Mouse (Mus musculus) mouse trophoblast stem cell (cell line): Measurements from ENCODE around the gene Aamp.
"Not testable (repeated sequence)": the region's sequence is repeated elsewhere in the genome, so short reads cannot be mapped to it uniquely, and the experiment has no call there.

Source experiments
- in situ Hi-C, 2 experiments: fragments of 300-500 bp; cut with MseI, MboI; formaldehyde crosslinking; loops; 2 replicates in 1 of 2; 3 replicates in 1 of 2; pipeline ENCODE4 v1.15.1; 2025

The Aamp gene

DNA sequence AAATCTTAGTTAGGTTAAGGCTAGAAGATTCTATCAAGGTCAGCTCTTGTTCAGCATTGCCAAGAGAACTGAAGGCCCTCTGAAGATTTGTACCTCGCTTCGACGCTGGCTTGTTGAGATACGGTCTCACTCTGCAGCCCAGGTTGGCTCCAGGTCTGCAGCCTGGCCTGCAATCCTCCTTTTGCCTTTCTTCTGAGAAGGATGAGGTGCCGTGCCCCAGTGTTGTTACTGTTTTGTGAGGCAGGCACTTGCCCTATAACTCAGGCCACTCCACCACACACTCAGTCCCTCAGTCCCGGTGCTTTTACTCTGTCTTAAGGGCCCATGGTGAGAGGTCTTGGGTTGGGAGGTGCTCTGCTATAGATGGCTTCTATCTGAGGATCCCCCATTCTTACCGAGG is 17.7 kb upstream of the Aamp start:
- in situ Hi-C loops = no loop called here

DNA sequence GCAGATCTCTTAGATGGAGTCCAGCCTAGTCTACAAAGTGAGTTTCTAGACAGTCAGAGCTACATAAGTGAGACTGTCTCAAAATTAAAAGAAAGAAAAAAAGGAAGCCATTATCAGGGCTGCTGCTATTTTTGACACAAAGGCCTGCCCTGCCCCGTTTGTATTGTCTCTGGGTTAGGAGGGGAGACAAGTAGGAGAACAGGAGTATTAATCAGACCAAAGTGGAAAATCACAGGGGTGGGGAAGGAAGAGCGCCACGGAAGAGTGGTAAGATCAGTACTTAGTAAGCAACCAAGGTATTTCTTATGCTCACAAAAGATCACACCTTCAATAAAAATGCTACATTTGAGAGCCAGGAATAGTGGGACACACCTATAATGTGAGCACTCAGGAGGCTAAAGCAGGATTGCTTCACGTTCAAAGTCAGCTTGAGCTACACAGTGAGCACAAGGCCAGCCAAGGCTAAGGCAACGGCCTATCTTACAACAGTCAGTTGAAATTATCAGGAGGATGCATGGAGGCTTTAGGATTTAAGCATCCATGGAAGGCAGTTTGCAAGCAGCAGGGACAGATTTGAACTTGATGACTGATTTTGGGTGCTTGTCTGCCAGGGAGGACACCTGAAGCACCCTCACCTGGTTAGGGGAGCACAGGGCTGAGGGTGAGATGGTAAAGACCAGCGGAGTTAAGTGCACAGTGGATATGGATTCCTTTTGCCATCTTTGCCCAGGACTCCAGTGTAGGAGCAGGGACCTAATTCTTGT is 16.0 kb upstream of the Aamp start:
- in situ Hi-C loops = no loop called here

DNA sequence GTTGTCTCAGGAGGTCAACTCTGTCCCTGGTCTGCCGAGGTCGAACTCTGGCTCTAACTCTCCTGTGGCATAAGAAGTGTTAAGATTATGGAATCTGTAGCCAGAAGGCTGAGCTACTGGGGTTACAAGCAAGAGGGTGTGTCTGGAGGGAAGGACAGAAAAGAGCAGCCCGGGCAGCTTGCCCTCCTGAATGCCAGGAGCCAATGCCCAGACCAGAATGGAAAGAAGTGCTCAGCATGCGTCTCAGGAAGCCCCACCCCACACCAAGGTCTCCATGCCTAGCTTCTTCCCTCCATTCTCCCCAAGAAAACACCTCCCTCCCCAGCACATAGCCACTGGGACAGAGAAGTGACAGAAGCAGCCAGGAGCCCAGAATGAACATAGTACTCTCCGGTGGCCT is 14.5 kb upstream of the Aamp start:
- in situ Hi-C loops = no loop called here

DNA sequence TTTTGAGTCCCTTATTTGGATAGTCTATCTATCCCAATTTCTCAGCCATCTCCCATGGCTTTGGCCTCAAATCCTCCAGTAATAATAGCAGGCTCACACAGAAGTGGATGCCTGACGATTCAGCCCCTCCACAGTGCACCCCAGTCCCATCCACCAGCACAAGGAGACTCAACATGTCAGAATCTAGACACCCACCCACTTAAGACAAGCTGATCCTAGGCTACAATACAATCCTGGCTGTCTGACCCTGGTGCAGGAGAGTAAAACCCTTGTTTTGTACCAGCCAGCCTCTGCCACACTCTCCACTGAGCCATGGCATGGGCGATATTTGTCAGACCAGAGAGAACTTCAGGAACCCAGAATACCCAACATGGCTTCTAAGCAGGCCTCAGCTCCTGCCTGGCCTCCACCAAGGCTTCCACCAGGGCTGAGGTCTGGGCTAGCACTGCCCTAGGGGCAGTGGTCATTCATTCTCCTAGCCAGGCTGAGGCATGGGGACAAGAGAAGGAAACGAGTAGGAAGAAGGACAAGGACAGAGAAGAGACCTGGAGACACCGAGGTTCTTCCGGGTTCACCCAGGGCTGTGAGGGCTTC is 13.7 kb upstream of the Aamp start:
- in situ Hi-C loops = no loop called here

DNA sequence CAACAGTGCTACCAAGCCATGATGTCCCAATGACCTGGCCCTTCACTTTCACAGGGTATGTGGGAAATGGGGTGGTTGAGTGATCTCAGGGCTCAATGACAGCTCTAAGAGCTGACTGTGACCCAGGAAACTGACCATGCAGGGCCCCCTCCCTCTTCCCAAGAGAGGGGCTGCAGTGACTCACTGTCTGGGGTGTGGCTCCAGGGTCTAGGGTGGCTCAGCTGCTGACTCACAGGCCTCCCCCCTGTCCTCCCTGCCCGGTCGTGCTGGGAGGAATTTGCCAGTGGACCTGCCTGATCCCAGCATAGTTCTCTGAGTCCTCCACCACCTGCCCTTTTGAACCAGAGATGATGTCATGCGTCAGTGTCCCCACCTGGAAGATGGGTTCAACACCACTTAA is 12.7 kb upstream of the Aamp start:
- in situ Hi-C loops = no loop called here

DNA sequence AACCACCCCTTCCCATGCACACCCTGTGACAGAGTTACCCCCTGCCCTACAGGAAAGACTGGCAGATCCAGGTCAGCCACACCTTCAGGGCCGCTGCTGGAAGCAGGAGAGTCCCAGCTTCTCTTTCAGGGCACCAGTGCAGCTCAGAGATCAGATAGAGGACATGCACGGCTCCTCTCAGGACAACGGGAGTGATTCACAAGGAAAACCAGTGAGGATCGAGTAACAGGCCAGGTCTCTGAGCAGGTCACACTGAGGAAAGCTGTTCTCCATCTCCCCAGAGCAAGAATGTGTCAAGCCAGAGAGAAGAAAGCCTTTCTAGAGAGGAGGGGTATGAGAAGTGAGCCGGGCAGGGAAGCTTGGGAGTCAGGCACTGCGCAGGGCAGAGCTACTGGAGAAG is 11.9 kb upstream of the Aamp start:
- in situ Hi-C loops = no loop called here

DNA sequence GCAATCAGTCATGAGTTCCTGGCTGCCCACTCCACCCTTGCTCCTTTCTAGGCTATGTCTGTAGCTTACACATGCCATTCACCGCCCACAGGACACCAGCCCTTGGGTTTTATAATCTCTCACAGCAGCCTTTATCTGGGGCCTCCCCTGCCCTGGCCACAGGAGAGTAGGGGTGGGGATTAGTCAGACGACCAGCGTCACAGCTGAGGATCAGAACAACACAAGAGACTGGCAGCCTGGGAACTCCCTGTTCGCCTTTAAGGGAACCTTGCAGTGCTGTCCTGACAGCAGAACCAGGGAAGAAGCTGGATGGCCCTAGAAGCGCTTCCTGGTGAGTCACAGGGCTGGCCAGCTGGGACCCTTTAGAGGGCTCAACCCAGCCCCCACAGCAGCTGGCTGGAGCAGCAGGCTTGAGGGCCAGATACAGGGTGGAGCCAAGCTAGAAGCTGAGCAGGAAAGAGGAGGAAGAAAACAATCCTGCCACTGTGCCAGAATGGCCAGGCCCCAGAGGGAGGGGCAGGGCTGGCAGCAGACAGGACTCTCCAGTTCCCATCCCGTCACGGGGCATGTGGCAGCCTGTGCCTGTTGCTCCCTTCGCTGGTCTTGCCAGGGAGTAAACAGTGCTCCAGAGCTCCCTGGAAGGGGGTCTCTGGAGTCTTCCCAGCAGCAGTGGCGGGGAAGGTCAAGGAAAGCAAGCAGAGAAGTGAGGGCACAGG is 11.1 kb upstream of the Aamp start:
- in situ Hi-C loops = no loop called here

DNA sequence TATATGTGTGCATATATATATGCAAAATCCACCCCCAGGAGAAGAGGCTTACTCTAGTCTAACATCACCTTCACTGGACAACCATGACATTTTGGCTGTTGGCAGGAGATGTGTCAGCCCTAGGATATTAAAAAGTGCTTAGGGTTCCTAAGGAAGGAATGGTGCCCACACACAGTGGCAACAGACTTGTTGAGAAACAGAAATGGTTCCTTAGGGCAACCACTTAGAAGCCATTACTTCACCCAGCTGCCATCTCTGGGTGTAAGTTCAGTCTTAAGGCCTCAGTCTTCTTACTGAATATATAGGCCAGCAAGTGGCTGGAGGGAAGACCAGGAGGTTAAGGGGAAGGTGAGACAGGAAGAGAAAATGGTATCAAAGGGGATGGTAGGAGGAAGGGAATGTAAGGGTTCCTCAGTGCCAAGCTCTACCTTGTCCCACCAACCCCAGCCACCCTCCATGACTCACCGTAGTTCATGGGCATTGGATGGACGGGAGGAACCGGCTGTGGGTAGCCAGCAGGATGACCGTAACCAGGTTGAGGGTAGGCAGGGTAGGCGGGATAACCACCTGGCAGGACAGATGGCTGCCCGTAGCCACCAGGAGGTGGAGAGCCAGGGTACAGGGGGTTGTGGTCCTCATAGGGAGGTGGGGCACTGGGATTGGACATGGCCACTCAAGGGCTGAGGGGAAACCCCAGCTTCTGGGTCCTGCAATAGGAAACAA is 10.4 kb upstream of the Aamp start:
- in situ Hi-C loops = no loop called here

DNA sequence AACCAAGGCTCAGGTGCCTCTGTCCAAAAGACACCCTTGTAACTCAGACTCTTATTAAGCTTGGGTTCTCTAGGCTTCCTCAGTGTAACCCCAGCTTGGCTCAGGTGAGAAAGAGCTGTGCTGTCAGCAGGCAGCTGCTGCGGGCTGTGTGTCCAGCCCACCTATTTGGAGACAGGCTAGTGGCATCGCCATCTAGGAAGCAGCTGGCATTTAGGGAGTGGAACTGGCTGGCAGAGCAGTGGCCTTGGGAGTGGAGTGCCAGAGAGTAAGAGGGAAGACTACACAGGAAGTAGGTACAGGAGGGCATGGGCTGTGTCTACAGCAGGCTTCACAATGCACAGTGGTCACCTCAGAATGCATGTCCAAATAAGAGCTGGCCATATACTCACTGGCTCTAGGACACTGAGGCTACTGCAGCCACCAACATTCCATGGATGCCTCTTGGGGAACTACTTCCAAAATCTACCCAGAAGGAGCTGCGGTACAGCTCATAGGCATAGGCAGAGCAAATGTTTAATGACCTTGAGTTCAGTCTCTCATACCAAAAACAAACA is 9.6 kb upstream of the Aamp start:
- in situ Hi-C loops = no loop called here

DNA sequence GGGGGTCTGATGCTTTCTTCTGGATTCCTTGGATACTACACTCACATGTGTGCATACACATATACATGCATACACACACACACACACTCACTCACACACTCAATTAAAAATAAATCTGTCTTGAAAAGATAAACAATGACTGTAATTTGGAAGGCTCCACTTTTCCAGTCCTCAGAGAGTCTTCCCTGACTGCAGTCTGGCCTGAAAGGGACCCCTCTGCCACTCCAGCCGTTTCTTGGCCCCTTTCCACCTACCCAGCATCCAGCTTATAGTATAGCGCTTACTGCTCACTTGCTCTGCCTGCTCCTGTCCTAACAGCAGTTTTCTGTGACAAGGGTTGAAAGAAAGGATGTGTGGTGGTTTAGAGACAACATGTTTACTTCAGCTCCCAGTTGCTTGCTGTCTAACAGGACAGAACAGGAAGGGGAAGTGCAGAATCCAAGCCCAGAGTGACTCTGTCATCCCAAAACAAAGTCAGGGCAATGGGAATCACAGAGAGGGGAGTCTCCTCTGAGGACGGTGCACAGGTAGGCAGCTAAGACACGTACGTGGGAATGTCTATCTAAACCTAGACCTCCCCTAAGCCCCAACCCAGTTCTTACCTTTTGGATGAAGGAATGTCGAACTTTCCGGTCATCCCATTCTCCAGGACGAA is 8.9 kb upstream of the Aamp start:
- in situ Hi-C loops = no loop called here

DNA sequence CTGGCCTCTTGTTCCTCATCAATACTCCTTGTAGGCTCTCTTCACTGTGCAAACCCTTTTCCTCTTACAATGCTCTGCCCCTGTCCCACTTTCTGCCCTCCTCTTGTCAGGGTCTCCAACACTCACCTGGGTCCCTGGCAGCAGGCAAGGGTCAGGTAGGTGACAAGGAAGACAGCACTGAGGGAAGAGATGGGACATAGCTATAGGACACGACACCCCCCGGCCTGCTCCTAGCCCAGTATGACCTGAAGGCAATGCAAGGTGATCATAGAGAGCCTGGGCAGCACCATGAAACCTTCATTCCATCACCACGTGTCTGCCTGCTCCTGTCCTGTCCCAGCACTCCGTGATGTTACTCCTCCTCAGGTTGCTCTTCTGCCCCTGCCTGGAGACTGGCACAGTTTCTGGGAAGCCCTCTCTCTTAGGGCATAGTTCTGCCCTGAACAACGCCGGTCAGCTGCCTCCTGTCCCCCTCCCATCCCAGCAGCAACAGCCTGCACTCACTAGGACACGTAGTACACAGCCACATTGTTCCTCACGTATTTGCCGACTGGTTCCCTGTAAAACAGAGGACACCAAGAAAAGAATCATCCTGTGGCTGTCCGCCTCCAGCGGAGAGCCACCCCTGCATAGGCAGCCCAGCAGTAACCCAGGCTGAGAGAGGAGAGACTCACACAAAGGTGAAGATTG is 7.9 kb upstream of the Aamp start:
- in situ Hi-C loops = no loop called here

DNA sequence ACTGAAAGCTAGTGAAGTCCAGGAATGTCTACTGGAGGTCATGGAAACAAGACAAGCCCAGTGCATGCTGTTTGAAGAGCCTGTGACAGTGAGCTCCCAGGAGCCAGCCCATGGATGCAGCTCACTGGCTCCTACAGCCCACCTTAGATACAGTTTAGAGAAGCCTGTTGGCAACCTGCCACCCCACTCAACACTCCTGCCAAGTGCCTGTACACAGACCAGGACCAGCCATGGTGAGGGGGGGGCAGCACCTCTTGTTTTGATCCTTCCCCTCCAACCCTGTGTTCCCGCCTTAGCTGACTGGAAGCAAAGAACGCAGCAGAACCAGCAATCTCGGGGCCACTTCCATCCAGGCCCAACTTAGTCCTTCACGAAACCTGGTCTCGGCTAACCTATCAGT is 5.6 kb upstream of the Aamp start:
- in situ Hi-C loops = no loop called here

DNA sequence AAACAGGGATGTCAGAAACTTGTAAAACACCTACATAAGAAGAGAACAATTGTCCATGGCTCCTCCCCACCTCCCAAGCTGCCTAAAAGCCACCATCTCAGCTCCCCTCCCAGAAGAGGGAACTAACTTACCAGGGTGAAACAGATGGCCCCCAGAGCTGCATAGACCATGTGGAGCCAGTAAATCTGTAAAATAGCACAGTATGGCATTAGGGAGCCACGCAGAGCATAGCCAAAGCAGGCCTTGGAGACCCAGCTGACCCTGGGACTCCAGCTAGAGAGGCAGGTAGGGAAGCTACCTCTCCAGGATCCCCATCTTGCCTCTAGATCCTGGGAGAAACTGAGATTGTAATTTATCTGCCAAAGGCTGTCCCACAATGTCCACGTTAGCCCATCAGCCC is 5.2 kb upstream of the Aamp start:
- in situ Hi-C loops = no loop called here

DNA sequence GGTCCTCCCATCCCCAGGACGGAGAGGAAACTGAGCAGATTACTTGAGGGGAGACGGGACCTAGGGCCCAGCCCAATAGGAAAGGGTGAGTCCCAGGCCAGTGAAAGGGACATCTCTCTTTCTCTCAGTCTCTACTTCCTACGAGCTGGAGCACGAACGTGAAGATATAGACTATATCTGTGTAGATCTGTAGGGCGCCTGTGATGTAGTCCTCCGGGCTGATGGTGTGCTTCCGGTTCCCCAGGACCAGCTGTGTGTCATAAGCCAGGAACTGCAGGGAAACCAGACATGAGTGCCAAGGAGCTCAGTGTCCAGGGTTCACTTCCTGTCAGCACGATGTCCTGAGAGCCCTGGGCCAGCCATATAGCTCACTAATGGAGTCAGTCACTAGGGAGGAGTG is 4.7 kb upstream of the Aamp start:
- in situ Hi-C loops = no loop called here

DNA sequence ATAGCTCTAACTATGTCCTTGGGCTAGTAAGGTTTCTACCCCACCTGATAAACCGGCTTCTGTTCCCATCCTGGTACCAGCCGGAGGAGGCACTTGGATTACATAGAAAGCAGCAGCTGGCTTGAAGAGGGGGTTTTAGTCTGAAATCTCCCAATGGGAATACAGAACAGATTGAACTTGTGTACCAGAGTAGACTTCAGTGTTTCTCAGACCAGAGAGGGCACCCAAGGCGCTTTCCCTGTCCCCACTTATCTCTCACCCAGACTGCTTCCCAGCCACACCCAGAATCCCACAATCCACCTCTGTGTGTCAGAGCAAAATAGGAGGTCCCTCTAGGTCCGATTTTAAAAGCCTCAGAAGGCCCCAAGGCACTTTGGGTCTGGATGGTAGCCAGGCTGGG is 3.8 kb upstream of the Aamp start:
- in situ Hi-C loops = no loop called here

DNA sequence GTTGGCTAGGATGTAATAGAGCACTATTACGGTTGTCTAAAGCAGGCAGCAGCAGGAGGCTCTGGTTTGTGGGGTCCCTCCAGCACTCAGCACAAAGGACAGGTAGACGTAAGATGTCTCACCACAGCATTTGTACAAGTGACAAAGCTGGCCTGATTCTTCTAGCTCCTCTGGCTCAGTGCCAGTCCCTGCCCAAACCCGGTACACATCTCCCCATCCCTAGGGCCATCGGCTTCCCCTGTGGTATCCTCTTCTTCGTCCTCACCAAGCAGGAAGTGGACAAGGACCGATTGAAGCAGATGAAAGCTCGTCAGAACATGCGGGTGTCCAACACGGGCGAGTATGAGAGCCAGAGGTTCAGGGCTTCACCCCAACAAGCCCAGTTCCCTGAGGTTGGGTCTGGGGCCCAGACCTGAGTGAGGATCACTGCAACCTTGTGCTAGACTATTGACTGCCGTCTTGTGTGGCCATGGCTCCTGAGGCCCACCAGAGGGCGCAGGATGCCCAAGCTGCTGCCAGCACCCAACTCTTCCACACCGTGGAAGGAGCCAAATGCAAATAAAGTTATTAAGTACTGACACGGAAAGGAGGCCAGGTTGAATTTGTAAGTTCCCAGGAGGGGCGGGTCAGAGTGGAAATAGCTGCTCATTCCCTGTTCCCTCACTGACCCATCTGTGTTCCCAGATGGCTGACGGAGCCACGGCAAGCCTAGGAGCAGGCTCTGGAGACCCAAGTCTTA is 2.5 kb upstream of the Aamp start:
- in situ Hi-C loops = not testable (repeated sequence)

DNA sequence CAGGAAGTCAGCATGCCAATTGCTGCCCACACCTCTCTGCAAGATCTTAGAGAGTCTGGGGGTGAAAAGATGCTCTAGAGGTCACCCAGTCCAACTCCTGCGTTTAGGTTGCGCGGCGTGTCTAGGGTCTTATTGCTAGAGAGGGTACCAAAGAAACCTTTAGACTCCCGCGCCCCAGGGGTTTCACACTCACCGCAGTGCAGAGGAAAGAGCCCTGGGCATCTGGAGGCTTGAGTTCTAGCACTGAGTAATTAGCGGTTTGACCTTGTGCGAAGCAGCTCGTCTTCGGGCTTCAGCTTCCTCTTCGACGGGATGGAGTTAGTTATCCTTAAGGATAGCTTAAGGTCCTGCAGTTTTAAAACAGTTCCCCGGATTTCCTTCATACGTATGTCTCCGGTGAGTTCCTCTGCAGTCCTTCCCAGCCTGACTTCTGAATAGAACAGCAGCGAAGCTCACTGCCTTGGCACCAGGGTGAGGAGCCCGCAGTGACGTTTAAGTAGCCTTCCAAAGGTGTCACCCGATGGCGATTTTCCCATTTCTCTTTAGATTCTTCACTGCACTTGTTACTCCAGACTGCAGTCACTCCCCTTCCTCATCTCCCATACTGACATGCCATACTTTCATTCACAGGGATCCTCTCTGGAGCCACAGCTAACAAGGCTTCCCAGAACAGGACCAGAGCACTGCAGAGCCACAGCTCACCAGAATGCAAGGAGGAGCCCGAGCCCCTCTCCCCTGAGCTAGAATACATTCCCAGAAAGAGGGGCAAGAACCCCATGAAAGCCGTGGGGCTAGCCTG is 873 bp upstream of the Aamp start:
- in situ Hi-C loops = no loop called here

DNA sequence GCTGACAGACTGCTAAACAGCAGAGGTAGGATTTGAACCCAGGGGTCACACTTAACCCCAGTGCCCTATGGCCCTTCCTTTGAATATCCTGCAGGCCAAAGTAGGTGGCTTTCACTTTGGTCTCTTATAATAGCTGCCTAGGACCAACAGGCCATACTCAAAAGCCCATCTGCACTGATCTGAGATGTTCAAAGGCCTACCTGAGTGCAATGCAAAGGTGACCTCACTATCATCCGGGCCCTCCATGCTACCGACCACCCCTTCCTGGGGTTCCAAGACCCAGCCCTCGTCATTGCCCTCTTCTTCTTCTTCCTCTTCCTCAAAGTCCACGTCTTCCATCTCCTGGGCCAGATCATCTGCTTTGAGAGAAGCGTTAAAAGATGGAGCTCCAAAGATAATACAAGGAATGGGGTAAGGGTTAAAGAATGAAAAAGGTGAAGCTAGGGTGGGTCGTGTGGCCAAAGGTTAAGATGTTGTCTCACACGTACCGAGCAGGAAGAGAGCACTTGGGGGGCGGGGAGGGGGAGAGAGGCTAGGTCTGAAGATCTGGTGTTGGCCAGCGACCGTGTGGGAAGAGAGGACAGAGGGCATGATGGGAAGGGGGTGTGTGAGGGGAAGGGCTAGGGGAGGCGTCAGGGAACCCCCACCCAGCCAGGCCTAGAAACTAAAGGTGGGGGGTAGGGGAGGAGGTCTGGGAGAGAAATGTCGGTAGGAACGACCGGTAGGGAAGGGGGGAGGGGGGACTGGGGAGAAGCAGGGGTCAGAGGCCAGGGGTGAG is 663 bp downstream of the Aamp start:
- in situ Hi-C loops = no loop called here
